Mouse (Mus musculus): ENCODE data around the gene Pde11a.

DNA sequence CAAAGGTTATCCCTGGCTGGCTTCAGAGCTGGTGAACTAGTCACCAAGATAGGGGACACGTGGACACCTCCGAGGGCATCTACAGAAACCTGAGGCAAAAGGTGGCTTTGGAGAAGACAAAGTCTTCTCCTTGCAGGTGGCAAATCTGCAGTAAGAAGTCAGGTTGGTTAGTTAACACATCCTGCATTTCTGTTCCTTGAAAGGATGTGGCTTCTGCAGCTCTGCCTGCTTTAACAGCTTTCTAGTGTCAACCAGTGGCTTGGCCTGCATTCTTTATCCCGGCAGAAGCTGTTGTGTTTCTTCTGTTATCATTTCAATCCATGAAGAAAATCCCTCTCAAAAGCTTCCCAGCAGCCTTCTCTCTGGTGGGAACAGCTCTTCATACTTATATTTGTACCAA lies 100.1 kb downstream of the Pde11a start:
- TF ChIP-seq CTCF (conservative IDR thresholded peaks at IDR 0.05; ENCODE audit: insufficient read depth, insufficient read length, low read depth, low read length), result no peak
- TF ChIP-seq POLR2A (IDR thresholded peaks at IDR 0.05; ENCODE audit: low read depth, low read length), result no peak
